Mouse (Mus musculus) heart, embryonic 10.5 days (tissue): ENCODE data around the gene Tspyl1. TPM values are rescaled to one million over a fixed set of nuclear protein-coding genes. Genes with fewer than 3 reads are reported as not detected.
"Not testable (repeated sequence)": the region's sequence is repeated elsewhere in the genome, so short reads cannot be mapped to it uniquely, and the experiment has no call there.

ENCODE experiments used
- DNase-seq: peaks from one replicate; pipeline ENCODE4 v3.0.0-alpha.2; 2017; ENCODE audit warnings: low spot score
- H3K27ac ChIP-seq: fragments of 300-500 bp; sonication (generic); 2 replicates; pipeline ENCODE4 v1.5.1; 2016; ENCODE audit warnings: mild to moderate bottlenecking
- H3K27me3 ChIP-seq: fragments of 300-500 bp; sonication (generic); 2 replicates; pipeline ENCODE4 v1.6.1; 2016; ENCODE audit warnings: mild to moderate bottlenecking; ENCODE audit not compliant: poor library complexity, insufficient read depth, severe bottlenecking
- H3K36me3 ChIP-seq: fragments of 300-500 bp; sonication (generic); 2 replicates; pipeline ENCODE4 v1.6.1; 2016; ENCODE audit warnings: mild to moderate bottlenecking, moderate library complexity
- H3K4me1 ChIP-seq: fragments of 300-500 bp; sonication (generic); 2 replicates; pipeline ENCODE4 v1.6.1; 2016; ENCODE audit warnings: mild to moderate bottlenecking
- H3K4me3 ChIP-seq: fragments of 300-500 bp; sonication (generic); 2 replicates; pipeline ENCODE4 v1.5.1; 2016; ENCODE audit warnings: mild to moderate bottlenecking, moderate library complexity
- H3K9me3 ChIP-seq: fragments of 300-500 bp; sonication (generic); 2 replicates; pipeline ENCODE4 v1.6.1; 2016; ENCODE audit warnings: mild to moderate bottlenecking, moderate library complexity
- whole genome bisulfite sequencing: fragments of 180-500 bp; shearing (Covaris S2); methylation state at CpG from one replicate; pipeline ENCODE4 v1.1.7; 2016; 5-methylcytosine and 5-hydroxymethylcytosine counted together
- polyA plus RNA-seq: library from polyadenylated mRNA; unstranded; fragments of >200 nt; fragmentation: Nextera tagmentation; extraction: Ambion mirVana; gene quantifications from 2 replicates; pipeline ENCODE4 v1.2.1, GENCODE M21; 2016

Gene Tspyl1
- 57.5 and 69.9 TPM in 2 replicates for polyA plus RNA-seq

GRCm38 (mm10) chr10:34281962-34282388, at the start of gene Tspyl1:
TSS of gene Tspyl1 (plus strand) at chr10:34282190.
- WGBS, result under 1% methylated on average over 38 of the region's 38 CpGs
- Histone ChIP-seq H3K9me3 (no peaks in the 10 kb centered on the region), H3K27ac (peak within 1 kb of the TSS; percentile 96), H3K4me3 (peak within 1 kb of the TSS; percentile 97), H3K36me3 (peaks cover 5% of the 10 kb centered on the region; the same call in 1 of the 2 replicates), H3K4me1 (peaks cover 13% of the 10 kb centered on the region), H3K27me3 (no peaks in the 10 kb centered on the region)
- DNase-seq, result peak; percentile 99

DNA sequence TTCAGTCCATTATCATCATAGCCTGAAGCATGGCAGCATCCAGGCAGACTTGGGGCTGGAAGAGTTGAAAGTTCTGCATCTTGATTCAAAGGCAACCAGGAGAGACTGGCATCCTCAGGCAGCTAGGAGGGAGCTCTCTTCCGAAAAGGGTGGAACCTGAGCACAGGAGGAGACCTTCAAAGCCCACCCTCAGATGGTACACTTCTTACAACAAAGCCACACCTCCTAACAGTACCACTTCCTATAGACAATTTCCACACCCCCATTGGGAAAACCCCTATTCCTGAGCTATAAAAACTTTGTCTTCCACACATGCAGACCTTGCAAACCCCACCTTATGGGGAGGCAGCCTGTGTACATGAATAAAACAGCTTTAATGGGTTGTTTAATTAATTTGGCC, 48.6 kb upstream of the Tspyl1 start:
- no peaks in the 10 kb centered on the region for H3K36me3 ChIP-seq
- DNase-seq, result no peak
- no peaks in the 10 kb centered on the region for H3K27me3 ChIP-seq
- WGBS, result 78% methylated on average over 1 of the region's 1 CpGs
- no peak overlapping the region for H3K4me3 ChIP-seq
- H3K4me1 ChIP-seq, result peaks cover 10% of the 10 kb centered on the region
- H3K27ac ChIP-seq, result no peak overlapping the region
- no peaks in the 10 kb centered on the region for H3K9me3 ChIP-seq

GRCm38 (mm10) chr10:34233931-34234745, 47.9 kb upstream of the Tspyl1 start:
- no peak for DNase-seq
- H3K4me3 ChIP-seq, result no peak overlapping the region
- H3K36me3 ChIP-seq, result no peaks in the 10 kb centered on the region
- H3K27ac ChIP-seq, result no peak overlapping the region
- peaks cover 10% of the 10 kb centered on the region for H3K4me1 ChIP-seq
- no peaks in the 10 kb centered on the region for H3K27me3 ChIP-seq
- no peaks in the 10 kb centered on the region for H3K9me3 ChIP-seq
- 22% methylated on average over 2 of the region's 2 CpGs for WGBS

- H3K4me1 ChIP-seq, result peaks cover 5% of the 10 kb centered on the region; the same call in 1 of the 2 replicates
- no peak overlapping the region for H3K4me3 ChIP-seq
- H3K27me3 ChIP-seq, result no peaks in the 10 kb centered on the region
- H3K9me3 ChIP-seq, result no peaks in the 10 kb centered on the region
- no peak overlapping the region for H3K27ac ChIP-seq
- no peaks in the 10 kb centered on the region for H3K36me3 ChIP-seq
- 43% methylated on average over 3 of the region's 3 CpGs for WGBS
- DNase-seq, result no peak
These were observed 46.6 kb upstream of the Tspyl1 start for GRCm38 (mm10) chr10:34235384-34235783.

GRCm38 (mm10) chr10:34236569-34236968, 45.4 kb upstream of the Tspyl1 start:
- Histone ChIP-seq H3K36me3 (no peaks in the 10 kb centered on the region), H3K4me1 (peaks cover 5% of the 10 kb centered on the region; the same call in 1 of the 2 replicates), H3K9me3 (no peaks in the 10 kb centered on the region), H3K27me3 (no peaks in the 10 kb centered on the region), H3K27ac (no peak overlapping the region), H3K4me3 (no peak overlapping the region)
- DNase-seq, result no peak
- 80% methylated on average over 5 of the region's 5 CpGs for WGBS

- Histone ChIP-seq H3K4me3 (no peak overlapping the region), H3K9me3 (no peaks in the 10 kb centered on the region), H3K27me3 (no peaks in the 10 kb centered on the region), H3K27ac (no peak overlapping the region), H3K36me3 (no peaks in the 10 kb centered on the region), H3K4me1 (peaks cover 5% of the 10 kb centered on the region; the same call in 1 of the 2 replicates)
- WGBS, result 62% methylated on average over 4 of the region's 4 CpGs
- no peak for DNase-seq
These were observed 43.5 kb upstream of the Tspyl1 start for GRCm38 (mm10) chr10:34238536-34238935.

DNA sequence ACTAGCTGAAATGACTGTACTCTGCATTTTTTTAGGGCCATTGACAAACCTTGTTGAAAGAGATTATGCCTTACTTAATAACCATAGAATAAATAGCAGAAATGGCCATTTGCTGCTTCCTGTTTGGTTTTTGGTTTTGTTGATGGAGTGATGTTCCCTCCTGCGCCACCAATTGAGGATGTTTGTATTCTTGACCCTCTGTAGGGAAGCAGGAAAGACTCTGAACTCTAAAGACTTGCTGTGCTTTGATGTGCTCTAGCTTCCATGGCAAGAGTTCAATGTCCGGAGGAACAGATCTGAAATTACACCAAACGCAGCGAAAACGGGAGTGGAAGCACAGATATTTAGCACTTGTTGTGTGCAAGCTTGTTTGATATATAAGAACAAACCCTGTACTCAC, 37.2 kb upstream of the Tspyl1 start:
- Histone ChIP-seq H3K36me3 (no peaks in the 10 kb centered on the region), H3K4me1 (no peaks in the 10 kb centered on the region), H3K9me3 (no peaks in the 10 kb centered on the region), H3K27me3 (no peaks in the 10 kb centered on the region), H3K27ac (no peak overlapping the region), H3K4me3 (no peak overlapping the region)
- WGBS, result 85% methylated on average over 5 of the region's 5 CpGs
- no peak for DNase-seq

- Histone ChIP-seq H3K27ac (no peak overlapping the region), H3K4me3 (no peak overlapping the region), H3K4me1 (no peaks in the 10 kb centered on the region), H3K9me3 (no peaks in the 10 kb centered on the region), H3K27me3 (no peaks in the 10 kb centered on the region), H3K36me3 (no peaks in the 10 kb centered on the region)
- no peak for DNase-seq
- WGBS, result 72% methylated on average over 2 of the region's 2 CpGs
These were observed 35.9 kb upstream of the Tspyl1 start for GRCm38 (mm10) chr10:34246106-34246505.

DNA sequence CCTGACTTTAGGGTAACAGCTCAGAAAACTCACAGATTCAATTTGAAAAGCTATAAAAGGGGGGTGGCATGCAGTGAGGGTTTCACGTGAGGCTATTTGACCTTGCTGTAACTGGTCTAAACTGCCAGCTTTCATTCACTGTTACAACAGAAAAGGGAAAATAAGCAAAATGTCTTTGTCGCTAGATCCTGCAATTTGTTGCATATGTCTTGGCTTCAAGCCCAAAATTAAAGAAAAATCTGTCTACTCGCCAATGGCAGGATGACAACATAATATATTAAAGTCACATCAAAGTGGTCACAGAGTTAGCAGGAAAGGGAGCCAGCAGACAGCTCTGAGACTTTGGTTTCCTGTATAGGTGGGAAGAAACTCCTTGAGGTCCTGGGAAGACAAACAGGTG, 34.2 kb upstream of the Tspyl1 start:
- no peaks in the 10 kb centered on the region for H3K9me3 ChIP-seq
- WGBS, result 66% methylated on average over 3 of the region's 3 CpGs
- H3K27me3 ChIP-seq, result no peaks in the 10 kb centered on the region
- H3K4me3 ChIP-seq, result no peak overlapping the region
- H3K27ac ChIP-seq, result no peak overlapping the region
- H3K36me3 ChIP-seq, result no peaks in the 10 kb centered on the region
- no peak for DNase-seq
- no peaks in the 10 kb centered on the region for H3K4me1 ChIP-seq

GRCm38 (mm10) chr10:34249594-34249993, 32.4 kb upstream of the Tspyl1 start:
- H3K27me3 ChIP-seq, result no peaks in the 10 kb centered on the region
- WGBS, result 55% methylated on average over 2 of the region's 2 CpGs
- H3K4me1 ChIP-seq, result no peaks in the 10 kb centered on the region
- H3K36me3 ChIP-seq, result no peaks in the 10 kb centered on the region
- H3K4me3 ChIP-seq, result no peak overlapping the region
- no peak for DNase-seq
- H3K9me3 ChIP-seq, result no peaks in the 10 kb centered on the region
- no peak overlapping the region for H3K27ac ChIP-seq

DNA sequence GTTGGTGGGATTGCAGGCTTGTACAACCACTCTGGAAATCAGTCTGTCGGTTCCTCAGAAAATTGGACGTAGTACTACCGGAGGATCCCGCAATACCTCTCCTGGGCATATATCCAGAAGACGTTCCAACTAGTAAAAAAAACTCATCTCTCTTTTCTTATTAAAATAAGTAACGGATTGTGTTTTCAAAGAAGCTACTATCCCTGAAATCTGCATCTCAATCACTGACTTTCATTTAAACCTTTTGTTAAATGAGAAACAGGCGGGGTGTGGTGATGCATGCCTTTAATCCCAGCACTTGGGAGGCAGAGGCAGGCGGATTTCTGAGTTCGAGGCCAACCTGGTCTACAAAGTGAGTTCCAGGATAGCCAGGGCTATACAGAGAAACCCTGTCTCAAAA, 29.2 kb upstream of the Tspyl1 start:
- DNase-seq, H3K9me3 ChIP-seq, H3K27ac ChIP-seq, H3K4me3 ChIP-seq, H3K36me3 ChIP-seq, H3K27me3 ChIP-seq, H3K4me1 ChIP-seq: not testable (repeated sequence)
- 88% methylated on average over 9 of the region's 9 CpGs for WGBS

- no peaks in the 10 kb centered on the region for H3K36me3 ChIP-seq
- WGBS, result 79% methylated on average over 4 of the region's 4 CpGs
- DNase-seq, result no peak
- H3K27ac ChIP-seq, result no peak overlapping the region
- no peak overlapping the region for H3K4me3 ChIP-seq
- no peaks in the 10 kb centered on the region for H3K4me1 ChIP-seq
- H3K9me3 ChIP-seq, result no peaks in the 10 kb centered on the region
- H3K27me3 ChIP-seq, result no peaks in the 10 kb centered on the region
These were observed 16.9 kb upstream of the Tspyl1 start for GRCm38 (mm10) chr10:34265106-34265505.

GRCm38 (mm10) chr10:34267312-34268070, 14.5 kb upstream of the Tspyl1 start:
- 63% methylated on average over 5 of the region's 5 CpGs for WGBS

More at GRCm38 (mm10) chr10:34267312-34268070, 14.5 kb upstream of the Tspyl1 start:
- no peaks in the 10 kb centered on the region for H3K4me1 ChIP-seq
- no peaks in the 10 kb centered on the region for H3K36me3 ChIP-seq
- no peak overlapping the region for H3K4me3 ChIP-seq
- no peak for DNase-seq
- no peaks in the 10 kb centered on the region for H3K27me3 ChIP-seq
- H3K9me3 ChIP-seq, result no peaks in the 10 kb centered on the region
- no peak overlapping the region for H3K27ac ChIP-seq
